Mouse (Mus musculus) kidney, adult 9 months (tissue): ENCODE data around the gene Itgal.
"Not testable (repeated sequence)": the region's sequence is repeated elsewhere in the genome, so short reads cannot be mapped to it uniquely, and the experiment has no call there.

Experiments
- DNase-seq: peaks from one replicate; pipeline ENCODE4 v3.0.0; 2022

The Itgal gene

DNA sequence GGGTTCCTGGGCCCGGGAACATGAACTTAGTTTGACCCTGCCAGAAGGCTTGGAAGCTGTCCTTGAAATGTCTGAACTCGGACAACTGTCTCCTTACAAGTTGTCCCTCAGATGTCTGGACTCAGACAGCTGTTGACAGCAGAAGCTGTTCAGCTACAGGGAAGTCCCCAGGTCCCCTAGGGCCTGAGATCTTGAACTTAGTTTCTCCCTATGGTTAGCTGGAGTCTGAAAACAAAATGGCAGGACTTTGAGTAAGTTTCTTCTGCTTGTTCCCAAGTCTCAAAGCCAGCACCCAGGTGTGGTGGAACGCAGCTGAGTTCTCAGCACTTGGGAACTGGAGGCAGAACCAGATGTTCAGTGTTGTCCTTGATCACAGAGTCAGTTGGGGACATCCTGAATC lies 16.0 kb upstream of the Itgal start:
- DNase-seq: no peak

DNA sequence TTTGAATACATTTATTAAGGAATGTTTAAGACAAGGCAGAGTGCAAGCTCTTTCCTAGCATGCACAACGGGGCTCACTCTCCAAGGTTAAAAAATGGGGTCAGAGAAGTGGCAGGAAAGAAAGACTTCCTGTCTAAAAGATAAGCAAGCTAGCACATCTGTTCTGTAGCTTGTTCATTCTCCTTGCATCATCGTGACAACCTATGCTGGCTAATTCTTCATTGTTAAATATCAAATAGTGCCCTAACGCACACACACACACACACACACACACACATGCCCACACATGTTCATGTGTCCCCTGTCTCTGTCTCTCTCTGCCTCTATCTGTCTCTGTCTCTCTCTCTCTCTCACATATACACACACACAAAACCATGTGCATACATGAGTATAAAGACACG lies 14.9 kb upstream of the Itgal start:
- no peak for DNase-seq

DNA sequence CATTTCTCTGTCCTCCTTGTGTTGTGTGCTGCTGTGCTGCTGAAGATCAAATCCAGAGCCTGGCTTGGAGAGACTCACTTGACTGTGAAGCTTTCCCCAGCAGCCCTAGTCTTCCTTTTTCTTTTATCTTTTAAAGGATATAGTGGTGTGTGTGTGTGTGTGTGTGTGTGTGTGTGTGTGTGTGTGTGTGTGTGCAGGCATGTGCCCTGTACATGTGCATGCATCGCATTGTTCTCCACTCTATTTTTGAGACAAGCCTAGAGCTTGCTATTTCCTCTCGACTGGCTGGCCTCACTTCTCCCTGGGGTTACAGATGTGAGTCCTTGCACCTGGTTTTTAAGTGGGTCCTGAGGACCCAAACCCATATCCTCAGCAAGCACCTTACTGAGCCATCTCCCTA lies 13.9 kb upstream of the Itgal start:
- DNase-seq: no peak

DNA sequence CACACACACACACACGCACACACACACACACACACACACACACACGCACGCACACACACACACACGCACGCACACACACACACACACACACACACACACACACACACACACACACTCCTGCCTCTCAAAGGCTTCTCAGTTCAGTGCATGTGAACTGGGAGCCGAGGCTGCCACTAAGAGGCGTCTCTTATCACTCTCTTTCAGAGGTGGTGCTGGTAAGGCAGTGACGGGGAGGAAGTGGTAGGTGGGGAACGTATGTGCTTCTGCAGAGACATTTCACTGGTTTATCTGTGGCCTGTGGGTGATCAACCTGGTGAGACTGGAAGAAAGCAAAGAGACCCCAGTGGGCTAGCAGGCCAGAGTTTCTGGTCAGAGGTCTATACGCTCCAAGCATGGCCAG lies 10.9 kb upstream of the Itgal start:
- DNase-seq: no peak

DNA sequence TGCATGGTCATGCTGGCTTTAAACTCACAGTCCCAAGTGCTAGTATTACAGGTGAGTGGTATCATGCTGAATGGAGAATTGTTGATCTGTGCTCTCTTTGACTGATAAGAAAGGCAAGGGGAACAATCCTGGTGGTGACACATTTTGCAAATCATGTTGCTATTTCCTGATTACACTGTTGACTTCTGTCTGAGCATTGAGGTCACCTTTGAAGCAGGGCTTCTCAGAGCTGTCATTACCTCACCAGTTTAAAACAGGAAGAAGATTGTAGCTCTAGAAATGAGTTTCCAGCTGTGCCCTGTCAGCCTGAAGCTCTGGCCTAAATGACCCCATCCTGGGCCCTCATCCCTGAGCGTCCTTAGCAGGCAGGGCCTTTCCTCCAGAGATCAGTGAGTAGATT lies 8.1 kb upstream of the Itgal start:
- DNase-seq: no peak

DNA sequence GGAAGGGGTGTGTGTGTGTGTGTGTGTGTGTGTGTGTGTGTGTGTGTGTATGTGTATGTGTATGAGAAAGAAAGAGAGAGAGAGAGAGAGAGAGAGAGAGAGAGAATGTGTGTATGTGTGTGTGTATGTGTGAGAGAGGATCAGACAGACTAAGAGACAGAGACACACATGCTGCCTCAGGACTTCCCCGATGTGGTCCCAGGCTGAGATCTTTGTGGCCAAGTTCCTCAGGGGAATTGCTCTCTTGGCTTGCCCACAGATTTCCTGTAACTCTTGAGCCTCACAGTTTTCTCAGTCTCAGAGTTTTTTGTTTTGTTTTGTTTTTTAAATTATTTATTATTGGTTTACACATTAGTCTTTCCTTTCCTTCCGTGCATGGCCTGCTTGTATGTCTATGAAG lies 6.8 kb upstream of the Itgal start:
- DNase-seq: no peak

DNA sequence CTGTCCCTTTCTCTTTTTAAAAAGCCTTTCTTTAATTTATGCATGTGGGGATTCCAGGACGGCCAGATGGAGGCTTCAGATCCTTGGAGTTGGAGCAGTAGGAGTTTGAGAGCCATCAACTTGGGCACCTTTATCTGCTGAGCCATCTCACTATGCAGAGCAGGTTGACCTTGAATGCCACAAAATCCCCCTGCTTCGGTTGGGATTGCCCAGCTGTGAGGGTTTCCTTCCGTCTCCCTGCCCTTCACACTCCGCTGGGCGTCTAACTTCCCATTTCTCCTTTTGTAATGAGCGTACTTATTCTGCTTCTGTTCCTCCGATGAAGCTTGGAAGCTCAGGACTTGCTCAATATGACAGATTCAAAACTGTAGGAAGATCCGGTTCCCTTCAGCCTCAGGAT lies 5.9 kb upstream of the Itgal start:
- DNase-seq: no peak

DNA sequence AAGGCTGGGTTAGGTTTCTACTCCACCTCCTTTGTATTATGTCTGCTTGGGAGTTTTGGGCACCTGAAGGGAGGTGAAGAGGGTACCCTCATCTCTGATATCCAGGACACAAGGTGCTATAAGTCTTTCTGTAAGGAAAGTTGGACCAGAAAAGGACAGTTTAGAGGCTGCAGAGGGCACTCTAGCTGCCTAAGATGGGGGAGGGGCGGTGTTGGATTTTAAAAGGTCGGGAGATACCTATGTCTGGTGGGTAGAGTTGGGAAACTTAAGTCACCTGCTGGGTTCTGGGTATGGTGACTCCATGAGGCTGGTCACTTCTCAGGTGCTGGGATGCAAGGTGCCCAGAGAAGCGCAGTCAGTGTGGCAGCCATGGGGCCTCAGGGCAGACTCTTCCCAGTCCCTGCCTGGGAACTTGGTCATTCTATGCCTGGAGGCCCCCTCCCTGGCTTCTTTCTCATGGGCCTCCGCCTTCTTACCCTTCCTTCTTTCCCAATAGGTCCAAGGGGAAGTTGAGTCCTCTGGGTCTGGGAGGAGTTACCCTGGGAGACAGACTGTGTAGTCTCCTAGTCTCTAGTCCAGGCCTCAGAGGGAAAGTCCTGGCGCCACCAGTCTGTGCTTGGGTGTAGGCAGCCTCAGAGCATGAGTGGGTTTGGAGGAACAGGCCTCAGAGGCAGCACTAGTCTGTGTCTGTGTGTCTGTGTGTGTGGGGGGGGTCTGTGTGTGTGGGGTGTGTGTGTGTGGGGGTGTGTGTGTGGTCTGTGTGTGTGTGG lies 911 bp downstream of the Itgal start:
- no peak for DNase-seq

DNA sequence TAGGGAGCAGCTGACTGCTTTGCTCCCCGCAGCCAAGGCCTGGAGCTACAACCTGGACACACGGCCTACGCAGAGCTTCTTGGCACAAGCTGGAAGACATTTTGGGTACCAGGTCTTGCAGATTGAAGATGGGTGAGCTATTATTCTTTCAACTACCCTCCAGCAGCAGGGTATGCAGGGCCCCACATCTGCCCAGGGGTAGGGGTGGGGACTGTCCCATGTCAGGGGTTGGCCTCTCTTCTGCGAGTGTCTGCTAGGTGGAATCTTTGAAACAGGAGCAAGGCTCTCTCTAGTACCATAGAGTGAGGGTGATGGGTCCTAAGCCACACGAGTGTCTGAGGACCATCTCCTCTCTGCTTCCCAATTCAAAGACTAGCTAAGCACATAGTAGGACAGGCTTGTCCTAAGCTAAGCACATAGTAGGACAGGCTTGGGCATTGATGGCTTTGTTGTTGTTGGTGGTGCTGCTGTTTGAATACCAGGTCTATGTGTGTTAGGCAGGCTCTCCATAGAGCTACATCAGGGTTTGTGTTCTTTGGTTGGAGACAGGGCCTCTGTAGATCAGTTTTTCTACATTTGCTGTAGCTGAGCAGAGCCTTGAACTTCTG lies 1.6 kb downstream of the Itgal start:
- no peak for DNase-seq

DNA sequence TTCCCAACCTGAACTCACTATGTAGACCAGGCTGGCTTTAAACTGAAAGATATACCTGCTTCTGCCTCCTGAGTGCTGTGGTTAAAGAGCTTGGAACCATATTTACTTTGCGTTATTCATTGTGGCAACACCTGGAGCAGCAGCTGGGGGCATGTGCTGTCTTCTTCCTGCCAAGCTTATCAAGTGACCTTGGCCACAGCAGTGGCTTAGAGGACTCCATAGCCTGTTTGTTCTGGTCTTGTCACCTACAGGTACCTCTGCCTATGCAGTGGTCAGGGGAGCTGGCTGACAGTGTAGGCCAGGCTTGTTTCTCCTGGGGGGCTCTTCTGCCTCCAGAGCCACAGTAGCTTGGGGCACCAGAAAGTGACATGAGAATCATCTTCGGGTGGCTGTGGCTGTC lies 12.4 kb downstream of the Itgal start:
- DNase-seq: no peak

DNA sequence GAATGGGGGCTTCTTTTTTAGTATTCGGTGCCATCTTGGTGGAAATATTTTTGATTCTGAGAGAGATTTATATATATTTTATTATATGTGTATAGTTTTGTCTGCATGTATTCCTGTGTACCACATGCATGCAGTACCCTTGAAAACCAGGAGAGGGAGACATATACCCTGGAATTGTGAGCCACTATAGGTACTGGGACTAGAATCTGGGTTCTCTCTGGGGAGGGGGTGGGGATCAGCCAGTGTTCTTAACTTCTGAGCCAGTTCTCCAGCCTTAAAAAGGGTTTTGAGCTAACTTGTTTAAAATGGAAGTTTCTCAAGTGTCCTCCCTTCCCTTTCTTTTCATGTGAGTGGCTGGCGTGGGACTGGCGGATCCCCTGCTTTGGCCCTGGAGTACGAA lies 12.8 kb downstream of the Itgal start:
- DNase-seq: peak; percentile 78

DNA sequence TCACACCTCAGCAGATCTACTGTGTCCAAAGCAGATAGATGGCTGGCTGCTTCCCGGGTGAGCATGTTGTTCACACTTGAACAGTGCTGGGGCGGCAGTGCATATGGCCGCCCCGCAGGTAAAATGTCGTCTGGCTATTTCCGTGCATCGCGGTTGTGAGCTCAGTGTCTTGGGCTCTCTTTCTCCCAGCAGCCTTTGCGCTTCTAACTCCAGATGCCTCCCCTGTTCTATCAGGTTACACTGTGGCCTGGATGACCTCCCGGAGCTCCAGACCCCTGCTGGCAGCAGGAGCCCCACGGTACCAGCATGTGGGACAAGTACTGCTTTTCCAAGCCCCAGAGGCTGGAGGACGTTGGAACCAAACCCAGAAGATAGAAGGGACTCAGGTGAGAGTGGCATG lies 13.9 kb downstream of the Itgal start:
- no peak for DNase-seq

DNA sequence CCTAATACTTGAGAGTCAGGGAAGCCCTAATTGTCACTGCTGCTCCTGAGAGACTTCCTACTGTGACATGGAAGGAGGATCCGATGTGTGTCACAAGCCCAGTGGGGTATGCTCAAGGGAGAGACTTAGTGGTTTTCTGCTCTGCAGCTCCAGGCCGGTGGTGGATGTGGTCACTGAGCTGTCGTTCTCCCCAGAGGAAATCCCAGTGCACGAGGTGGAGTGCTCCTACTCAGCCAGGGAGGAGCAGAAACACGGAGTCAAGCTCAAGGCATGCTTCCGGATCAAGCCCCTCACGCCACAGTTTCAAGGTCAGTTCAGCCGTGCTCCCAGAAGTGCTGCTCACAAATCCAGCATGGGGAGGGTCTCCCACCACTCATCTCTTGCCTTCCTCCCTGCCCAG lies 17.9 kb downstream of the Itgal start:
- DNase-seq: no peak

DNA sequence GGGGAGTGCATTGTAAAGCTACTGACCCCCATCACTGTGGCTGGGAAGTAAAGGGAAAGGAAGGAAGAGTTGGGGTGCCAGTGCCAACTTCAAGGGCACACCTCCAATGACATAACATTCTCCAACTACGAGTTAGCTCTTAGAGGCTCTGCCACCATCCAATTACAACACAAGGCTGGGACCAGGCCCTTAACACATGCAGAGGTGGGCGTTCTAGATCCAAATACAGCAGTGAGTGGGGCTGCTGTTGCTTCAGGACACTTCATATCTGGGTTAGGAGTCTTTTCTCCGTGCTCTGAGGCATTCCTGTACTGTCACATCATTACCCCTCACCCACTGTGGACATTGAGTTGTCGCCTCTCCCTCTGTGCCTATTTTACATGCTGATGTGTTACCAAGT lies 25.0 kb downstream of the Itgal start:
- DNase-seq: no peak

DNA sequence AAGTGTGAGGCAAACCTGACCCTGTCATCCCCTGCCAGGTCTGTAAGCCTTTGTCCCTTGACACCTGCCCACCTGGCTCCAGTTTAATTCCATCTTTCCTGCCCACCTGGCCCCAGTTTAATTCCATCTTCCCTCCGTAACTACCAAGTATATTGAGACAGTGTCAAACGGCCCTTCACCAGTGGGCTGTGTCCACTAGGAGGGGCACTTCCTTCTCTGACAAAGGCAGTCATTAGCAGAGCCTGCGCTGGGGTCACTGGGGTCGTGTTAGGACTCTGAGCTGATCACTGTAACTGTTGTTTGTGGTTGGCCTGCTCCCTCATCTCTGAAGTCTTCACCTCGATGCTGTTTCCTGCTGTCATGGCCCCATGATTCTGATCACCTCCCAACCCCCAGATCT lies 26.0 kb downstream of the Itgal start:
- peak; percentile 35 for DNase-seq

DNA sequence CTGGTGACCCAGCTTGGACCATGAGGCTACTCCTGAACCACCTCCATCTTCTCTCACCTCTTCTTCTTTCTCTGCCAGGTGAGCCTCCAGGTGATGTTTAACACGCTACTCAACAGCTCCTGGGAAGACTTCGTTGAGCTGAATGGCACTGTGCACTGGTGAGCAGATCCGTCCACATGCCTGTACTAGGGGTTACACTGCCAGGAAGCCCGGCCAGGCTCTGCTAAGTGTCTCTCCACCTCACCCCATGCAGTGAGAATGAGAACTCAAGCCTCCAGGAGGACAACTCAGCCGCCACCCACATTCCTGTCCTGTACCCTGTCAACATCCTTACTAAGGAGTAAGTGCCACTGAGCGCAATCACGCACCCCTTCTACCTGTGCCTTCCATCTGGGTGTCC lies 28.9 kb downstream of the Itgal start:
- no peak for DNase-seq

DNA sequence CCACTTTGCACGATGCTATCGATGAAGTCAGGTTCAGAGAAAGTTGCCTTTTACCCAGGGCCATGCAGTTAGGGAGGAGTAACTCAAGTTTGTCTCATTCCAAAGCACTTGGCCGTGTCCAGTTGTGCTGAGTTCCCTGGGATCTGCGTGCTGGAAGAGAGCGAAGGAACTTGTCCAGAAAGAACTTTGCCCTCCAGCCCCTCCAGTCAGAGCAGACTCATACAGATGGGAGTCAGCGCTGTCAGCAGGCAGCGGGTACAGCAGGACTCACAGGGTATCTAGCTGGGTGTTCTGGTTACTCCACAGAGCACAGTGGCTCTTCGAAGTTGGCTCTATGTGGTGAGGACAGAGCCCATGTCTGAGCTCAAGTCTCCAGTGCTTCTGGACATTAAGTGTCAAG lies 29.5 kb downstream of the Itgal start:
- DNase-seq: peak; percentile 63

DNA sequence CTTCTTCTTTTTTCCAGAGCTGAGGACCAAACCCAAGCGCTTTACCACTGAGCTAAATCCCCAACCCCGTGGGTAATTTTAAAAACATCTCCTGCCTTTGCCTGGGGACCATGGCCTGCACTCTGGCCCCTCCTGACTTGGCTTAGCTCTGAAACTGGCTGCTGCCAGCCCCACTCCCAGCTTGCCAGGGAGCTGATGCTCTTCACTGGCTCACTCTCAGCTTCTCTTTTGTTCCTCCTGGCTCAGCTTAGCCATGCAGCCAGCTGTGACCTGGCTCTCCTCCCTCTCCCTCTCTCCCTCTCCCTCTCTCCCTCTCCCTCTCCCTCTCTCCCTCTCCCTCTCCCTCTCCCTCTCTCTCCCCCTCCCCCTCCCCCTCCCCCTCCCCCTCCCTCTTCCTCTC lies 30.6 kb downstream of the Itgal start:
- peak; percentile 46 for DNase-seq

DNA sequence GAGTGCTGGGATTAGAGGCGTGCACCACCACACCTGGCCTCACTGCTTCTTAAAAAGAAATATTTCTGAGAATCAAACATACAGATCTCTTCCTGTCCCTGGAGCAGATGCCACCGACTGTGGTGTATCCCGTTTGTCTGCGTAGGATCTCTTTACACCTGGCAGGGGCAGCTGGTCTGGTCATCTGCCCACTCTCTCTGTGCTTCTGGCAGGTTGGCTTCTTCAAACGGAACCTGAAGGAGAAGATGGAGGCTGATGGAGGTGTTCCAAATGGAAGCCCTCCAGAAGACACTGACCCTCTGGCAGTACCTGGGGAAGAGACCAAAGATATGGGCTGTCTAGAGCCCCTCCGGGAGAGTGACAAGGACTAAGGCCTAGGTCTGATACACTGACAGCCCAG lies 37.2 kb downstream of the Itgal start:
- DNase-seq: no peak

DNA sequence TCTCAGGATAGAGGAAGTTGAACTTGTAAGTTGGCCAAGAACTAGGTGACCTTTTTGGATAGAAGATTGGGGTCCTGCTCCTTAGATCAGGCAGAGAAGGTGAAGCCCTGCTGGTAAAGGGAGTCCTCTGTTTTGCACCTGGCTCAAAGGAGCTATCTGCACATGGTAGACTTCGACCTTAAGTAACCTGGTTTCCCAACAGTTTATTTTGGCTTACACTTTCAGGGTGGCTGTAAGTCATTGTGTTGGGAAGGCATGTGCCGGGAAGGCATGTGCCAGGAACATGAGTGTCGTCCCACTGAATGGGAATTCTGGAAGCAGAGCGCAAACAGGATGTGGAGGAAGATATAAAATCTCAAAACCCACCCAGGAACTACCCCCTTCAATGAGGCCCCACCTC lies 39.5 kb downstream of the Itgal start:
- DNase-seq: no peak

DNA sequence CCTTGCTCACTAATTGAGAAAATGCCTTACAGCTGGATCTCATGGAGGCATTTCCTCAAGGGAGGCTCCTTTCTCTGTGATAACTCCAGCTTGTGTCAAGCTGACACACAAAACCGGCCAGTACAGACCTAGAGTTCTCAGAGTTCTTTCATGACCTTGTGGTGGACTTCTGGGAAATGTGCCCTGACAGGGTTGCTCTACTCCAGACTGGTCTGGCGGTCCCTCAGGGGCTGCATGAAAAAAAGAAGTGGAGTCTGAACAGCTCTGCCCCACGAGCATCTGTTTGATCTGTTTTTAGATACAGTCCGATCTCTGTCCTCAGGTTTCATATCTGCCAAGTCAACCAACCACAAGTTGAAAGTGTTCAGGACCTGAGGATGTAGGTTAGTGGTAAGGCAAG lies 41.6 kb downstream of the Itgal start:
- DNase-seq: peak; percentile 43

DNA sequence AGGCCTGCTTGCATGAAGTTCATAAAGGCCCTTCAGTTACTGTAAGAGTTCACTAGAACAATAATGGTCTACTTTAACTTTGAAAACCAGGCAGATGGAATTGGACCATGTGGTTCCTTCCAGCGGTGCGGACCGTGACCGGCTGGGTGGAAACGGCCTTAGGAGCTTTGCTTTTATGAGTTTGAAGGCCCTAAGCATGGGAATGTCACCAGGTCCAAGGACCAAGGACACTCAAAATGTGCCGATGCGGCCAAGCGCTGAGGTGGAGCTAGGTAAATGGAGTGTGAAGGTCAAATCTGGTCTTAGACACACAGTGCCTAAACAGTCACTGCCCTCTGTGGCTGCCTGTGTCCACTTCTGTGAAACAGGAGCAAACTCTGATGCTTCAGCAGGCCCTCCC lies 45.3 kb downstream of the Itgal start:
- peak; percentile 90 for DNase-seq

DNA sequence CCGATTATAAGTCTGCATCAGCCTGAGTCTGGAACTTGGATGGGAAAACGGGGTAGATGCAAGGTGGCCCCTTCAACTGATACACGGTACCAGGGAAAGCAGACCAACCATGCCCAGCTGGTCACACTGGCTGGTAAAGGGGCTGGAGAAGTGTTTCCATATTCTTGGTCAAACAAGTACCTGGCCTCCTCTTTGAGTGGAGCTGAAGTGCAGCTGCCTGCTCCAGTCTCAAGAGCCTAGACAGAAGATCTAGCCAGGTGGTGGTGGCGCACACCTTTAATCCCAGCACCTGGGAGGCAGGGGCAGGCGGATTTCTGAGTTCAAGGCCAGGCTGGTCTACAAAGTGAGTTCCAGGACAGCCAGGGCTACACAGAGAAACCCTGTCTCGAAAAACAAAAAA lies 45.8 kb downstream of the Itgal start:
- DNase-seq: not testable (repeated sequence)

DNA sequence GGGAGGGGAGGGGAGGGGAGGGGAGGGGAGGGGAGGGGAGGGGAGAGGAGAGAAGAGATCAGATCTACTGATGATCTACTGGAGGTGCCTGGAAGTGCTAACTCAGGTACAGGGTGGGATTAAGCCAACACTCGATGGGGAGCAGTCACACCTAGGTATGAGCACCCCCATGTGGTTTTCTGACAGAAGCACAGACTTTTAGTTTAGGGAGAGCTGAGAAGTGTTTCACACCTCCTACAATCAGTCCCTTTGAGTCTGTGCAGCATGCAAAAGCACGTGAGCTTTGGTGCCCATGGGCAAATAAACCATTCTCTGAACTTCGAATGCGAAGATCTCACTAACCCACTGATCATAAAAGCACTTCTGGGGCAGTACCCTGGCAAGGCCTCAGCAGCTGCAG lies 46.3 kb downstream of the Itgal start:
- peak; percentile 58 for DNase-seq

DNA sequence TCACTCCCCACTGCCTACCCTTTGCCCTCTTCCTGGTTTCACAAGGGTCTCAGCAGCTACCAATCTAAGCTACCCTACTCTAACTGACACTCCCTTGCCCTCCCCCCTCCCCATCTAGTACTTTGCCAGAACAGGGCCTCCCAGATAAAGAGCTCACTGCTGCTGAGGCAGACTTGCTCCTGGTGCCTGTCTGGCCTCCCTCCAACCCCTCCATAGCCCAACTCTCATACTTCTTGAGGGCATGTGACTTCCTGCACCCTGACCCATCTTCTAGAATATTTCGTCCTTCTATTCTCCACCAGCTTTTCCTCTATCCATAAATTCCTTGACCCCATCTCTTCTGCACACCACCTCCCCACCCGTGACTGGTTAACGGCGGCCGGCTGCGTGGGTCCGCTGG lies 46.8 kb downstream of the Itgal start:
- no peak for DNase-seq
